Mouse (Mus musculus): ENCODE data around the gene Cst10. TPM values are rescaled to one million over a fixed set of nuclear protein-coding genes. Genes with fewer than 3 reads are reported as not detected.

Cst10 gene
- not detected in 2 replicates for total RNA-seq (2014; rRNA removed; ENCODE audit: low replicate concordance)
- polyA plus RNA-seq (2015; fragmentation: Nextera tagmentation; extraction: Ambion mirVana): not detected in 2 replicates

DNA sequence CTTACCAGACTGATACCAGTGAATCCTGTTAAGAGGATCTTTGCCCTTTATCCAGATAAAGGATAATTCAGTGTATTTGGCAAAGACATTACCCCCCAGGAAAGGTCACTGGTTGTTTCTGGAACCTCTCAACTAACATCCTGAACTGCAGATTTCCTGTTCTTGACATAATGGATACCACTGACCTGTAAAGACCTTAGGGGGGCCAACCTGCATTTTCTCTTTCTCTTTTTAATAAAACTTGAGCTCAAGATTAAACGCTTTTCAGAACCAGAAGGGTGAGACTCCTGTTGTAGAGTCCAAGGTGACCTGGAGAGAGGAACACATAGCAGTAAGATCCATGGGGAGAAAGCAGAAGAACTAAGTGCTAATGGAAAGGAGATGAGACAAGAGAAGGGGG lies at the start of gene Cst10:
TSS of gene Cst10 (plus strand) at position 301 of the 400 bp plus-strand sequence.
- Histone ChIP-seq H3K4me3 (ENCODE audit: low read depth, low read length) (no peak within 1 kb of the TSS), H3K27me3 (ENCODE audit: control insufficient read depth, insufficient read depth, low read length) (no peaks in the 10 kb centered on the region), H3K36me3 (replicated peaks; ENCODE audit: control insufficient read depth, insufficient read depth, low read length) (no peaks in the 10 kb centered on the region), H3K9me3 (replicated peaks; ENCODE audit: control insufficient read depth, low read length) (0 out of 2 replicates have a peak, but pooled peaks cover 4% of the 10 kb centered on the region), H3K4me1 (ENCODE audit: control insufficient read depth, insufficient read depth) (no peaks in the 10 kb centered on the region), H3K9ac (replicated peaks; ENCODE audit: low read depth, low read length) (no peak within 1 kb of the TSS), H3K4me2 (ENCODE audit: low read depth, low read length) (no peak within 1 kb of the TSS), H3K27ac (ENCODE audit: low read depth) (no peak within 1 kb of the TSS)
- TF ChIP-seq EP300 (IDR thresholded peaks at IDR 0.05; ENCODE audit: low read depth) (no peak), CTCF (IDR thresholded peaks at IDR 0.05; ENCODE audit: low read depth) (no peak)
- WGBS: 38% methylated on average over 1 of the region's 1 CpGs
- DNase-seq (ENCODE audit: low spot score): no peak
- no peak for ATAC-seq (ENCODE audit: insufficient read depth, low read depth)

DNA sequence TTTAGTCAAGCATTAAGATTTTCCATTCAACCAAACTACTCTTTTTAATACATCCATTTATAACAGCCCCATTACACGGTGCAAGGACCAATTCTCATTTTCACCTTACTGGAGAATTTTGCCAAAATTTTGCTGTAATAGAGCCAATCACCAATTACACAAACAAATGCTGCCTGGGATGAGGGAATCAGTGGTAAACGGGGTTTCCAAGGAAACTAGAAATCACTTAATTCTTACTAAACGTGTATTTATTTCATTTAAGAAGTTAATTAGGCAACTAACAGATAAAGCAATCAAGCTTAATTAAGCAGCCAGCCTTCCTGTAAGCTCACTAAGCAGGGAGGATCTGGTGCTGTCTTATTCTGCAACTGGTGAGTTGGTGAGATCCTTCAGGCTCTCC lies 11.9 kb upstream of the Cst10 start:
- Histone ChIP-seq H3K27me3 (ENCODE audit: control insufficient read depth, insufficient read depth, low read length) (no peaks in the 10 kb centered on the region), H3K9ac (replicated peaks; ENCODE audit: low read depth, low read length) (no peak overlapping the region), H3K9me3 (replicated peaks; ENCODE audit: control insufficient read depth, low read length) (no peaks in the 10 kb centered on the region), H3K4me2 (ENCODE audit: low read depth, low read length) (no peak overlapping the region), H3K36me3 (replicated peaks; ENCODE audit: control insufficient read depth, insufficient read depth, low read length) (no peaks in the 10 kb centered on the region), H3K4me1 (ENCODE audit: control insufficient read depth, insufficient read depth) (no peaks in the 10 kb centered on the region), H3K4me3 (ENCODE audit: low read depth, low read length) (no peak overlapping the region), H3K27ac (ENCODE audit: low read depth) (no peak overlapping the region)
- no peak for TF ChIP-seq CTCF (IDR thresholded peaks at IDR 0.05; ENCODE audit: low read depth)
- TF ChIP-seq EP300 (IDR thresholded peaks at IDR 0.05; ENCODE audit: low read depth): no peak
- 42% methylated on average over 3 of the region's 3 CpGs for whole genome bisulfite sequencing
- no peak for ATAC-seq (ENCODE audit: insufficient read depth, low read depth)
- DNase-seq (ENCODE audit: low spot score): no peak

- Histone ChIP-seq H3K4me3 (ENCODE audit: low read depth, low read length) (no peak overlapping the region), H3K36me3 (replicated peaks; ENCODE audit: control insufficient read depth, insufficient read depth, low read length) (no peaks in the 10 kb centered on the region), H3K27me3 (ENCODE audit: control insufficient read depth, insufficient read depth, low read length) (no peaks in the 10 kb centered on the region), H3K9ac (replicated peaks; ENCODE audit: low read depth, low read length) (no peak overlapping the region), H3K4me2 (ENCODE audit: low read depth, low read length) (no peak overlapping the region), H3K9me3 (replicated peaks; ENCODE audit: control insufficient read depth, low read length) (no peaks in the 10 kb centered on the region), H3K4me1 (ENCODE audit: control insufficient read depth, insufficient read depth) (no peaks in the 10 kb centered on the region), H3K27ac (ENCODE audit: low read depth) (no peak overlapping the region)
- ATAC-seq (ENCODE audit: insufficient read depth, low read depth) (no peak), DNase-seq (ENCODE audit: low spot score) (peak; percentile 59)
- TF ChIP-seq EP300 (IDR thresholded peaks at IDR 0.05; ENCODE audit: low read depth): no peak
- TF ChIP-seq CTCF (IDR thresholded peaks at IDR 0.05; ENCODE audit: low read depth): peak; percentile 49
- WGBS: 23% methylated on average over 3 of the region's 4 CpGs
These were observed 17.7 kb downstream of the Cst10 start for GRCm38 (mm10) chr2:149422564-149422963.
